Mouse (Mus musculus) forebrain, embryonic 11.5 days (tissue): ENCODE results near the gene Rufy1. TPM values are rescaled to one million over a fixed set of nuclear protein-coding genes. Genes with fewer than 3 reads are reported as not detected.

Source experiments
- microRNA counts: library from miRNA; unstranded; fragments of <30 nt; microRNA quantifications from one replicate; lab custom pipeline; 2015
- microRNA-seq: library from miRNA; unstranded; fragments of <30 nt; microRNA quantifications from one replicate; pipeline ENCODE4, GENCODE M21; 2016; ENCODE audit not compliant: insufficient number of aligned reads
- polyA plus RNA-seq: library from polyadenylated mRNA; unstranded; fragments of >200 nt; fragmentation: Nextera tagmentation; extraction: Ambion mirVana; gene quantifications from 2 replicates; pipeline ENCODE4 v1.2.1, GENCODE M21; 2014

The Rufy1 gene
- polyA plus RNA-seq, 1 experiment from 2014 or later: 23.9 TPM

MicroRNAs encoded within 50 kb of the gene (microRNA counts, 519-probe panel; counts per million panel counts)
- microRNA mmu-miR-804 (lab: Ali Mortazavi, UCI): 4,575 counts per million, percentile 42 among the panel's probes with 10 or more counts

Small RNA genes within 50 kb of the gene (microRNA-seq; reads per million reads assigned to microRNA genes)
- not detected for gene Mir804

Other genes with a start within 250 kb of the Rufy1 start
- 148 and 164 TPM in 2 replicates for gene Sqstm1, start 220.3 kb downstream of the Rufy1 start, polyA plus RNA-seq
- 24.2 and 30.9 TPM in 2 replicates for gene Mgat4b, start 220.2 kb downstream of the Rufy1 start, polyA plus RNA-seq
- 0.51 and 0.81 TPM in 2 replicates for gene Ltc4s, start 192.5 kb downstream of the Rufy1 start, polyA plus RNA-seq
- gene Maml1, start 138.8 kb downstream of the Rufy1 start, polyA plus RNA-seq: 10.0 and 11.9 TPM in 2 replicates
- gene Canx, start 105.5 kb downstream of the Rufy1 start, polyA plus RNA-seq: 235 and 248 TPM in 2 replicates
- gene Cby3, start 76.7 kb downstream of the Rufy1 start, polyA plus RNA-seq: 0.47 TPM in 1 of 2 replicates, not detected in the other
- 833 and 855 TPM in 2 replicates for gene Hnrnph1, start 54.1 kb downstream of the Rufy1 start, polyA plus RNA-seq
- gene Adamts2, start 171.0 kb upstream of the Rufy1 start, polyA plus RNA-seq: 1.0 and 1.6 TPM in 2 replicates